Mouse (Mus musculus) layer of hippocampus, postnatal 14 days (tissue): ENCODE measurements around the gene Agl. TPM values are rescaled to one million over a fixed set of nuclear protein-coding genes. Genes with fewer than 3 reads are reported as not detected.
"Not testable (repeated sequence)": the region's sequence is repeated elsewhere in the genome, so short reads cannot be mapped to it uniquely, and the experiment has no call there.

Experiments used
- DNase-seq, 2 experiments: peaks; one replicate each; pipeline ENCODE4 v3.0.0; 2021 to 2022; ENCODE audit warnings: low spot score in 2 of 2, mixed read lengths in 1 of 2
- total RNA-seq, 2 experiments: library from RNA; stranded (reverse); gene quantifications; 2 replicates each; pipeline ENCODE4 v1.2.3; 2021

Agl gene
- total RNA-seq, 2 experiments from 2014 or later, result 29.2 to 37.6 TPM

DNA sequence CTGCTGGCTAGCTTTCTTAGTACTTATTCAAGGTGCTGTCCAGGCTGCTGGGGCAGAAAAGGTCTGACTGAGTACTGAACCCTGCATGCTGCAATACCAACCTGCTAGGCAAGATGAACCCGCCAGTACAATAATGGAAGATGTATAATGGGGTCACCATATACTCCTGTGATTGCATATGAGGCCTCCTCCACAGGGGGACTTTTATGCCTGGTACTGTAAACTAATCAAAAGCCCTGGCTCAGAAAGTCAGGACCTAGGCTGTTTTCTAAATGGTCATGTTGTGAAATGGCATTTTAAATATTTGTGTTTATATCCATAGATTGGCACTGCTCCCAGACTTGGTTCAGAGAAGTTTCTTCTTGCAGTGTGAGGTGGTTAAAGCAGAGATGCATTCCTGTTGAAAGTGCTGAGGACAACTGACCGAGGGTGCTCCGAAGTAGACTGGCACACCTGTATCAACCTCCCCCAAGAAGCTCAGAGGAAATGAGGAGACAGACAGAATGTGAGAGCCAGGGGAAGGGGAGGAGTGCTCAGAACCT is 8.8 kb upstream of the Agl start:
- no peak for DNase-seq

GRCm38 (mm10) chr3:116815916-116816315 is 8.0 kb upstream of the Agl start:
- no peak for DNase-seq

DNA sequence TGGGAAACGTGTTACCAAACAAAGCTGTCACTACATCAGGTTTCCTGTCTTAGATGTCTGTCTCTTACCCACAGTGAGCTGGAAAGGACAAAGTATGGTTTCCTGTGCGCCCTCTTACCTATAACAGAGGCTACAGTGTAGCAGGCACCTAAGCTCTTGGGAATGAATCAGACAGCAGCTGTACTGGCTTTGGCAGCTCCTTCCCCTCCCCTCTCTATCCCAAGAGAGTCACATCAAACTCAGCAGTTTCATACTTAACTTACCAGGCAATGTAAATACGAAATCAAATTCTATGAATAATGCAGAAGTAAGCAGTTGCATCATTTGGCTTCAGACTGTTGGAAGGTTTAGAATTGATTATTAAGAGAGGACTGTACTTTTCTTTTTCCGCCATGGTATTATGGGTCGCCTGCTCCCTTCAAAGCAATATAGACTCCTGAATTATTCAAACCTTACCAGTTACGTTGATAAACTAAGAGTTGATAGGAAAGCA is 7.4 kb upstream of the Agl start:
- no peak for DNase-seq

- no peak for DNase-seq
Measured at GRCm38 (mm10) chr3:116812946-116813345, 5.0 kb upstream of the Agl start.

- not testable (repeated sequence) for DNase-seq
Measured at GRCm38 (mm10) chr3:116810351-116810750, 2.4 kb upstream of the Agl start.

GRCm38 (mm10) chr3:116809221-116809620 is 1.3 kb upstream of the Agl start:
- DNase-seq, result no peak

GRCm38 (mm10) chr3:116808507-116809217 is 696 bp upstream of the Agl start:
- no peak for DNase-seq

GRCm38 (mm10) chr3:116805866-116806265 is 2.1 kb downstream of the Agl start:
- no peak for DNase-seq

GRCm38 (mm10) chr3:116804746-116805285 is 3.1 kb downstream of the Agl start:
- DNase-seq, result no peak

DNA sequence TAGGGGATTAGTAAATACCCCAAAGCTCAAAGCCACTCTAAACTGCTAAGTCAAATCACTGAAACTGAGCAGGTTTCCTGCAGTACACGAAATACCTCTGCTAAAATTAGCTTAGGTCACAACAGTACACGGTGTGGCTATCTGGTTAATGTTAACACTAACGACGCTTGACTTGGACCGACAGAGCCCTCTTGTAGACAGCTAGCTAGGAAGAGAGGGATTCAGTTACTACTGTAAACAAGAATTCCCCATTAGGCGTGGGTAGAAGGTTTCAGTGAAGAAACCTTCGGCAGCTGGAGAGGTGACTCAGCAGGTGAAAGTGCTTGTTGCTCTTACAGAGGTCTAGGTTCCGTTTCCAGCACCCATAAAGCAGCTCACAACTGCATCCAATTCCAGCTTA is 6.2 kb downstream of the Agl start:
- no peak for DNase-seq

GRCm38 (mm10) chr3:116798821-116799510 is 9.0 kb downstream of the Agl start:
- no peak for DNase-seq

GRCm38 (mm10) chr3:116788851-116789250 is 19.1 kb downstream of the Agl start:
- no peak for DNase-seq

DNA sequence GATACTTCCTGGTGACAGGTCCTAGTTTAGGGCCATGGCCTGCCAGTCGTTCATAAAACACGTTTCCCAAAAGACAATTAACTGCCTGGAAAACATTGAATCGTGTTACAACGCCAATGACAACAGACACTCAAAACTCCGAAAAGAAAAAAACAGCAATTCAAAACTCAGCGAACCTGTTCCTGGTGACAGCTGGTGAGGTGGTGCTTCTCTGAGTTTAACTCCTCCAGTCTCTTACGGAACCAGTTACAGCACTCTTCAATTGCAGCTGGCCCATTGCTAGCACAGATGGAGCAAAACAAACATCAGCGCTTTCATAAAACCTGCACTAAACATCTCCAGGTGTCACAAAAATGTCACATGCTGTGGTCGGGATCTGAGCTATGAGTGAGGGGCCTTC is 21.4 kb downstream of the Agl start:
- DNase-seq, result no peak

GRCm38 (mm10) chr3:116785820-116786219 is 22.1 kb downstream of the Agl start:
- DNase-seq, result no peak

- no peak for DNase-seq
Measured at GRCm38 (mm10) chr3:116784811-116785210, 23.2 kb downstream of the Agl start.

GRCm38 (mm10) chr3:116784290-116784689 is 23.7 kb downstream of the Agl start:
- DNase-seq, result no peak

DNA sequence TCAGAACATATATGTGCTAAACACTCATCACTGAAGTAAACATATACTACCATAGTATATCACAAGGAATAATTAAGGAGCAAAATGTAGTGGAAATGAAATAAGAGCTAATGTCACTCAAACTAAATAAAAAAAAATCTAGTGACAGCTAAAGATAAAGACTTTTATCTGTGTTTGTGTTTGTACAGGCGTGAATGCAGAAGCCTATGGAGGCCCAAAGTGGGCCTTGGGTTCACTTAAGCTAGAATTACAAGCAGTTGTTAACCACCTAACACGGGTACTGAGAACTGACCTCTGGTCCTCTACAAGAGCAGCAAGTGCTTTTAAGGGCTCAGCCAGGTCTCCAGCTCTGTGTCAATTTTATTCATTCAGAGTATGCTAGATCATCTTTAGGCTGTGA is 31.0 kb downstream of the Agl start:
- DNase-seq, result no peak

DNA sequence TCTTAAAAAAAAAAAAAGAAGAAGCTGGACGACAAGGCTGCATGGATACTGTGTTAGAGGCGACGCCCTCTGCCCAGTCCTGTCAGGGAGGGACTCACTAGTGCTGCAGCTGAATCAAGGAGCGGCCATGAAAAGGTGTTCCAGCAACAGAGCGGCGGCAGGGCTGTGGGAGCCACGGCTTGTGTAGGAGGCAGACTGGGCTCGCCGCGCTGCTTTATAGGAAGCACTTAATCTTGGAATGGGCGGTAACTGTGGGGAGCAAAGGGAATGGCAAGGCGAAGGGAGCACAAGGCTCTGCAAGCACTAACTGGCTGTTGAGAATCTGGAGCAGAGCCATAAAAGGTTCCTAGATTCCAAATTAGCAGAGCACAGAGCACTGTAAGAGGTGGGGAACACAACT is 34.1 kb downstream of the Agl start:
- DNase-seq, result no peak

- DNase-seq, result peak in 1 of 2 experiments; percentile 19
Measured at GRCm38 (mm10) chr3:116771597-116771996, 36.4 kb downstream of the Agl start.

GRCm38 (mm10) chr3:116766963-116767362 is 41.0 kb downstream of the Agl start:
- not testable (repeated sequence) for DNase-seq

GRCm38 (mm10) chr3:116752818-116753217 is 55.1 kb downstream of the Agl start:
- DNase-seq, result no peak
